Mouse (Mus musculus): Measurements from ENCODE around the gene Cdk2ap2.
"Not testable (repeated sequence)": the region's sequence is repeated elsewhere in the genome, so short reads cannot be mapped to it uniquely, and the experiment has no call there.

Cdk2ap2 gene

GRCm38 (mm10) chr19:4068242-4068641, 28.7 kb upstream of the Cdk2ap2 start:
- DNase-seq, result not testable (repeated sequence)

- DNase-seq, result no peak
Measured at GRCm38 (mm10) chr19:4068717-4069410, 28.1 kb upstream of the Cdk2ap2 start.

GRCm38 (mm10) chr19:4070311-4070710, 26.7 kb upstream of the Cdk2ap2 start:
- no peak for DNase-seq

GRCm38 (mm10) chr19:4070756-4071155, 26.2 kb upstream of the Cdk2ap2 start:
- no peak for DNase-seq

- DNase-seq, result no peak
Measured at GRCm38 (mm10) chr19:4071406-4071805, 25.6 kb upstream of the Cdk2ap2 start.

GRCm38 (mm10) chr19:4072706-4073424, 24.1 kb upstream of the Cdk2ap2 start:
- DNase-seq, result no peak

GRCm38 (mm10) chr19:4075531-4075930, 21.5 kb upstream of the Cdk2ap2 start:
- DNase-seq, result no peak

GRCm38 (mm10) chr19:4079594-4079993, 17.4 kb upstream of the Cdk2ap2 start:
- no peak for DNase-seq

GRCm38 (mm10) chr19:4080511-4081009, 16.4 kb upstream of the Cdk2ap2 start:
- DNase-seq, result no peak

- no peak for DNase-seq
Measured at GRCm38 (mm10) chr19:4081394-4081793, 15.6 kb upstream of the Cdk2ap2 start, which contains the start of gene Cabp2. TSS of gene Cabp2 (plus strand) at chr19:4081578.

GRCm38 (mm10) chr19:4082219-4082965, 14.6 kb upstream of the Cdk2ap2 start:
- DNase-seq, result no peak

- DNase-seq, result no peak
Measured at GRCm38 (mm10) chr19:4083316-4083715, 13.7 kb upstream of the Cdk2ap2 start.

- no peak for DNase-seq
Measured at GRCm38 (mm10) chr19:4083826-4084225, 13.2 kb upstream of the Cdk2ap2 start.

- DNase-seq, result no peak
Measured at GRCm38 (mm10) chr19:4084984-4085383, 12.0 kb upstream of the Cdk2ap2 start.

- no peak for DNase-seq
Measured at GRCm38 (mm10) chr19:4086156-4086555, 10.8 kb upstream of the Cdk2ap2 start.

- no peak for DNase-seq
Measured at GRCm38 (mm10) chr19:4087090-4087489, 9.9 kb upstream of the Cdk2ap2 start.

- DNase-seq, result no peak
Measured at GRCm38 (mm10) chr19:4088146-4088545, 8.8 kb upstream of the Cdk2ap2 start.

GRCm38 (mm10) chr19:4089128-4089527, 7.9 kb upstream of the Cdk2ap2 start:
- DNase-seq, result no peak

- DNase-seq, result no peak
Measured at GRCm38 (mm10) chr19:4090446-4090845, 6.5 kb upstream of the Cdk2ap2 start.

- DNase-seq, result no peak
Measured at GRCm38 (mm10) chr19:4091383-4091782, 5.6 kb upstream of the Cdk2ap2 start.

- no peak for DNase-seq
Measured at GRCm38 (mm10) chr19:4092750-4093149, 4.2 kb upstream of the Cdk2ap2 start.

GRCm38 (mm10) chr19:4093772-4094171, 3.2 kb upstream of the Cdk2ap2 start:
- no peak for DNase-seq

- no peak for DNase-seq
Measured at GRCm38 (mm10) chr19:4094348-4094747, 2.6 kb upstream of the Cdk2ap2 start.
